ENCODE assay signal across 14 mouse cellular contexts in genomic region chr11:97276019-97276418, GRCm38 (mm10).
"Had no signal": no experiment of that assay in that cellular context is flagged by ENCODE, and none has a peak within 500 bp of the region (broad histone marks: within the 10 kb centered on the region; RNA-seq: fewer than 3 reads in every experiment).

No protein-coding gene starts in this region.

- DNase-seq: kidney, adult 9 months; kidney, postnatal 36 days; layer of hippocampus, adult 9-11 months; layer of hippocampus, postnatal 36 days; lung, embryonic 14.5 days; midbrain, embryonic 14.5 days; retina, postnatal 1 day; right cerebral cortex, postnatal 4 days; thymus, adult 2 months had no signal

- H3K9me3 ChIP-seq: limb, embryonic 15.5 days; liver, embryonic 12.5 days; neural tube, embryonic 13.5 days had no signal

- H3K9ac ChIP-seq: limb, embryonic 15.5 days; lung, embryonic 14.5 days; neural tube, embryonic 13.5 days had no signal

- H3K36me3 ChIP-seq: limb, embryonic 15.5 days; liver, embryonic 12.5 days; neural tube, embryonic 13.5 days had no signal

- H3K4me2 ChIP-seq: limb, embryonic 15.5 days; liver, embryonic 12.5 days; lung, embryonic 14.5 days had no signal

- ATAC-seq: liver, embryonic 12.5 days had no signal

- H3K27me3 ChIP-seq: limb, embryonic 15.5 days; liver, embryonic 12.5 days; neural tube, embryonic 13.5 days had no signal

- H3K4me3 ChIP-seq: limb, embryonic 15.5 days; liver, embryonic 12.5 days; midbrain, embryonic 10.5 days; neural tube, embryonic 13.5 days had no signal

- H3K27ac ChIP-seq: kidney, postnatal 0 days; limb, embryonic 15.5 days; liver, embryonic 12.5 days; midbrain, embryonic 10.5 days; neural tube, embryonic 13.5 days had no signal
